Mouse (Mus musculus) lung, adult 2 months (tissue): ENCODE results near the gene Pigv. TPM values are rescaled to one million over a fixed set of nuclear protein-coding genes. Genes with fewer than 3 reads are reported as not detected.

ENCODE experiments used
- DNase-seq: peaks from one replicate; pipeline ENCODE4 v3.0.0; 2022
- H3K4me1 ChIP-seq: fragments of 200-500 bp; 2 replicates; pipeline ENCODE4 v1.6.1; 2011; ENCODE audit warnings: low read length; ENCODE audit not compliant: control insufficient read depth, insufficient read depth
- H3K4me3 ChIP-seq: fragments of 200-500 bp; replicated peaks from 2 replicates; pipeline ENCODE3; 2011; ENCODE audit warnings: low read depth, mild to moderate bottlenecking, control low read depth, low read length; ENCODE audit errors: extremely low read depth
- CTCF ChIP-seq: fragments of 200-500 bp; IDR thresholded peaks from 2 replicates; pipeline ENCODE4 v1.5.1; 2011; ENCODE audit warnings: mild to moderate bottlenecking, low read length, control low read depth; ENCODE audit not compliant: insufficient read depth
- POLR2A ChIP-seq: fragments of 200-500 bp; IDR thresholded peaks from 2 replicates; pipeline ENCODE4 v1.6.1; 2011; ENCODE audit warnings: low read depth, mild to moderate bottlenecking, control low read depth, low read length, borderline replicate concordance; ENCODE audit errors: extremely low read depth
- WGBS: fragments of 180-500 bp; shearing (Covaris S2); methylation state at CpG from one replicate; pipeline ENCODE4 v1.1.7; 2018; 5-methylcytosine and 5-hydroxymethylcytosine counted together
- polyA plus RNA-seq: library from polyadenylated mRNA; depleted of rRNA; stranded (reverse); fragments of >200 nt; gene quantifications from 2 replicates; pipeline ENCODE4 v1.2.3, GENCODE M21; 2012

The Pigv gene
- polyA plus RNA-seq, 1 experiment, result 15.9 TPM

- Histone ChIP-seq H3K4me3 (no peak overlapping the region), H3K4me1 (no peaks in the 10 kb centered on the region; the same call in 1 of the 2 replicates)
- DNase-seq, result no peak
- 61% methylated on average over 3 of the region's 3 CpGs for WGBS
- TF ChIP-seq CTCF (no peak), POLR2A (no peak)
Measured at GRCm38 (mm10) chr4:133695363-133695762, 22.9 kb upstream of the Pigv start.

GRCm38 (mm10) chr4:133690252-133690651 is 17.8 kb upstream of the Pigv start:
- 12% methylated on average over 5 of the region's 5 CpGs for WGBS
- TF ChIP-seq POLR2A (no peak), CTCF (no peak)
- Histone ChIP-seq H3K4me3 (no peak overlapping the region), H3K4me1 (peaks cover 12% of the 10 kb centered on the region)
- no peak for DNase-seq

DNA sequence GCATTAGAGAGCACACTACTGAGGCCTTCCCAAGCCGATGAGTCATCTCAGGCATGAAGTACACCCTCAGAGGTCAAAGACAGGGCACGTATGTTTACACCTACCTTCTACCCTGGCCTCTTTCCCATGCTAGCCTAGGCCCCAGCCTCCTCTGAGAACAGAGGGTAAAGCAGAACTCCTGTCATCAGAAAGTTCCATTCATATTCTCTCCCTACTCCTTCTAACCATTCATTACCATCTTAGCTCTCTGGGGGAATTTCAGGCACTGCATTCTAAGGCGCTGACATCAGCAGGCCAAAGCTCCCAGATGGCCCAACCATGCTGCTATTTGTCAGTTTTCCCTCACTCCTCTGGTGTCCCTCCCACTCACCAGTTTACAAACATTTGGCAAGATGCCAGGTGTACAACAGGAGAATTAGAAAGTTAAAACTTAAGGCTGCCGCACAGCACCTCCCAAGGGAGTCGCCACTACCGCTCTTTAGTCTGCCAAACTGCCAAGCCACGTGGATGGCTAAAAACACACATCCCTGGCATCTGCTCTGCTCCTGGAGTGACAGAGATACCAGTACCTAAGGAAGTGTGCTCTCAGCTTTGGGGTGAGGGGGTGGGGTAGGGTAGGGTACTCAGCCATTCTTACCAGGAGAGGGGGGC is 16.1 kb upstream of the Pigv start:
- no peak for DNase-seq
- H3K4me1 ChIP-seq, result peaks cover 12% of the 10 kb centered on the region
- no peak for TF ChIP-seq POLR2A
- no peak for TF ChIP-seq CTCF
- H3K4me3 ChIP-seq, result no peak overlapping the region
- WGBS, result 16% methylated on average over 7 of the region's 7 CpGs

GRCm38 (mm10) chr4:133687126-133687525 is 14.7 kb upstream of the Pigv start:
- 84% methylated on average over 5 of the region's 5 CpGs for WGBS

GRCm38 (mm10) chr4:133686512-133686911 is 14.1 kb upstream of the Pigv start:
- DNase-seq, result no peak
- Histone ChIP-seq H3K4me3 (no peak overlapping the region), H3K4me1 (peaks cover 12% of the 10 kb centered on the region)
- TF ChIP-seq POLR2A (no peak), CTCF (no peak)
- WGBS, result 84% methylated on average over 11 of the region's 11 CpGs

More at GRCm38 (mm10) chr4:133687126-133687525, 14.7 kb upstream of the Pigv start:
- no peak for DNase-seq
- no peak for TF ChIP-seq POLR2A
- no peak for TF ChIP-seq CTCF
- Histone ChIP-seq H3K4me3 (no peak overlapping the region), H3K4me1 (peaks cover 12% of the 10 kb centered on the region)

- no peak for TF ChIP-seq CTCF
- no peak for TF ChIP-seq POLR2A
- WGBS, result 76% methylated on average over 14 of the region's 14 CpGs
Measured at GRCm38 (mm10) chr4:133680206-133680786, 7.8 kb upstream of the Pigv start.

GRCm38 (mm10) chr4:133679629-133680028 is 7.2 kb upstream of the Pigv start:
- DNase-seq, result no peak
- TF ChIP-seq CTCF, result no peak
- TF ChIP-seq POLR2A, result no peak
- Histone ChIP-seq H3K4me3 (no peak overlapping the region), H3K4me1 (peaks cover 11% of the 10 kb centered on the region)
- WGBS, result 67% methylated on average over 7 of the region's 7 CpGs

More at GRCm38 (mm10) chr4:133680206-133680786, 7.8 kb upstream of the Pigv start:
- DNase-seq, result no peak
- Histone ChIP-seq H3K4me1 (peaks cover 8% of the 10 kb centered on the region), H3K4me3 (no peak overlapping the region)

- WGBS, result 80% methylated on average over 7 of the region's 7 CpGs
- H3K4me1 ChIP-seq, result peaks cover 22% of the 10 kb centered on the region
- DNase-seq, result no peak
- no peak for TF ChIP-seq CTCF
- no peak for TF ChIP-seq POLR2A
- no peak overlapping the region for H3K4me3 ChIP-seq
Measured at GRCm38 (mm10) chr4:133677266-133677665, 4.8 kb upstream of the Pigv start.

GRCm38 (mm10) chr4:133676189-133676588 is 3.7 kb upstream of the Pigv start:
- Histone ChIP-seq H3K4me3 (no peak overlapping the region), H3K4me1 (peaks cover 25% of the 10 kb centered on the region)
- TF ChIP-seq POLR2A, result no peak
- no peak for TF ChIP-seq CTCF
- no peak for DNase-seq
- 18% methylated on average over 3 of the region's 3 CpGs for WGBS

DNA sequence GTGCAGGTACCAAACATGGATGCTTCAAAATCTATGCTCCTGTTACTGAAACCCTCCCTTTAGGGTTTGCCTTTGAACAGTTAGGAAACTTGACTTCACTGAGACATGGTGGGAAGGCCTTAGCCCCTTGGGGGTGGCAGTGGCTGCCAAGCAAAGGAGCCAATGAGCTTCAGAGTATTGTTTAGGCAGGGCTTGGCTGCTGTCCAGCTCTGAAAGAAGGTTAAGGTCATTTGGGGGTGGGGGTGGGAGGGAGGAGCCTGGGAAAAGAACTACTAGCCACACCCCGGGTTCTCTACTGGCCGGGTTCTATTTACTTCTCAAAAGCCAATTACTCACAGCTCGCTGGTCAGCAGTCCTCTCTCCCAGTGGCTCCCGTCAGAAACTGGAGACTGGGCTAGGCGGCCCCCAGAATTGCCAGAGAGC is 3.2 kb upstream of the Pigv start:
- peaks cover 28% of the 10 kb centered on the region for H3K4me1 ChIP-seq
- whole genome bisulfite sequencing, result 10% methylated on average over 5 of the region's 5 CpGs
- no peak overlapping the region for H3K4me3 ChIP-seq
- TF ChIP-seq CTCF (no peak), POLR2A (no peak)
- peak; percentile 49 for DNase-seq
